Mouse (Mus musculus) macrophage (primary cell): Measurements from ENCODE around the gene Ciapin1. TPM values are rescaled to one million over a fixed set of nuclear protein-coding genes. Genes with fewer than 3 reads are reported as not detected.

ENCODE experiments used
- H3K27ac ChIP-seq: fragments of 350-480 bp; formaldehyde crosslinking; 2 replicates; pipeline ENCODE4 v1.9.0; 2021
- H3K36me3 ChIP-seq: fragments of 350-480 bp; formaldehyde crosslinking; 2 replicates; pipeline ENCODE4 v1.9.0; 2021; ENCODE audit errors: inconsistent target
- H3K4me3 ChIP-seq: fragments of 350-480 bp; formaldehyde crosslinking; 2 replicates; pipeline ENCODE4 v1.9.0; 2021; ENCODE audit errors: inconsistent target
- H3K79me2 ChIP-seq: fragments of 350-480 bp; formaldehyde crosslinking; 2 replicates; pipeline ENCODE4 v1.9.0; 2021; ENCODE audit errors: inconsistent target
- WGBS: methylation state at CpG from one replicate; pipeline ENCODE4 v1.1.7; 2026; ENCODE audit warnings: inconsistent platforms; ENCODE audit not compliant: missing documents; 5-methylcytosine and 5-hydroxymethylcytosine counted together
- polyA plus RNA-seq: library from polyadenylated mRNA; stranded (reverse); fragments of 250-400 nt; gene quantifications from 3 replicates; pipeline ENCODE4 v1.2.4, GENCODE M21; 2018; ENCODE audit warnings: inconsistent platforms

The Ciapin1 gene
- polyA plus RNA-seq, 1 experiment from 2014 or later: 10.8 TPM

- H3K4me3 ChIP-seq: no peak within 1 kb of the TSS; the same call in 1 of the 2 replicates
- no peak within 1 kb of the TSS for H3K27ac ChIP-seq
- 4% methylated on average over 37 of the region's 38 CpGs for WGBS
- no peaks in the 10 kb centered on the region for H3K36me3 ChIP-seq
- H3K79me2 ChIP-seq: no peaks in the 10 kb centered on the region
Observed at GRCm38 (mm10) chr8:94771941-94772670, 66.1 kb downstream of the Ciapin1 start, which contains the start of gene Cx3cl1. TSS of gene Cx3cl1 (plus strand) at chr8:94772009.

GRCm38 (mm10) chr8:94770945-94771344 is 67.2 kb downstream of the Ciapin1 start:
- H3K27ac ChIP-seq: no peak overlapping the region
- no peaks in the 10 kb centered on the region for H3K36me3 ChIP-seq
- no peaks in the 10 kb centered on the region for H3K79me2 ChIP-seq
- no peak overlapping the region for H3K4me3 ChIP-seq
- WGBS: 43% methylated on average over 6 of the region's 6 CpGs

Other genes with a start within 250 kb of the Ciapin1 start
- gene Rspry1, start 236.4 kb downstream of the Ciapin1 start, polyA plus RNA-seq: 18.0 to 19.1 TPM (median 18.7 TPM) in 3 replicates
- 34.2 to 149 TPM (median 39.7 TPM) in 3 replicates for gene Fam192a, start 236.4 kb downstream of the Ciapin1 start, polyA plus RNA-seq
- gene Arl2bp, start 171.8 kb downstream of the Ciapin1 start, polyA plus RNA-seq: 25.2 to 117 TPM (median 41.6 TPM) in 3 replicates
- not detected in 3 replicates for gene Pllp, start 142.1 kb downstream of the Ciapin1 start, polyA plus RNA-seq
- gene Ccl22, start 92.8 kb downstream of the Ciapin1 start, polyA plus RNA-seq: 0.78 to 3.7 TPM (median 0.89 TPM) in 3 replicates
- gene Cx3cl1, start 66.3 kb downstream of the Ciapin1 start, polyA plus RNA-seq: 0.32 to 0.77 TPM (median 0.51 TPM) in 3 replicates
- not detected in 3 replicates for gene Ccl17, start 27.9 kb downstream of the Ciapin1 start, polyA plus RNA-seq
- gene Coq9, start within 50 bp of the Ciapin1 start, polyA plus RNA-seq: 15.7 to 29.9 TPM (median 26.3 TPM) in 3 replicates
- gene Polr2c, start 19.1 kb upstream of the Ciapin1 start, polyA plus RNA-seq: 23.3 to 33.5 TPM (median 24.0 TPM) in 3 replicates
- gene Dok4, start 38.0 kb upstream of the Ciapin1 start, polyA plus RNA-seq: 1.9 to 2.3 TPM (median 2.0 TPM) in 3 replicates
- gene Ccdc102a, start 79.7 kb upstream of the Ciapin1 start, polyA plus RNA-seq: 0.06 to 0.21 TPM in 2 of 3 replicates, not detected in the other
- gene Adgrg5, start 85.3 kb upstream of the Ciapin1 start, polyA plus RNA-seq: 0.06 TPM in 1 of 3 replicates, not detected in the others
- gene Adgrg1, start 136.4 kb upstream of the Ciapin1 start, polyA plus RNA-seq: 0.36 to 1.5 TPM (median 1.3 TPM) in 3 replicates
- gene Adgrg3, start 179.3 kb upstream of the Ciapin1 start, polyA plus RNA-seq: 0.44 to 1.8 TPM (median 1.5 TPM) in 3 replicates
- not detected in 3 replicates for gene Drc7, start 216.7 kb upstream of the Ciapin1 start, polyA plus RNA-seq
- 7.0 to 7.8 TPM (median 7.1 TPM) in 3 replicates for gene Katnb1, start 242.8 kb upstream of the Ciapin1 start, polyA plus RNA-seq